Mouse (Mus musculus): ENCODE results near the gene Man1c1. TPM values are rescaled to one million over a fixed set of nuclear protein-coding genes. Genes with fewer than 3 reads are reported as not detected.

Man1c1 gene
- total RNA-seq, 1 experiment from 2014 or later = 12.8 TPM

DNA sequence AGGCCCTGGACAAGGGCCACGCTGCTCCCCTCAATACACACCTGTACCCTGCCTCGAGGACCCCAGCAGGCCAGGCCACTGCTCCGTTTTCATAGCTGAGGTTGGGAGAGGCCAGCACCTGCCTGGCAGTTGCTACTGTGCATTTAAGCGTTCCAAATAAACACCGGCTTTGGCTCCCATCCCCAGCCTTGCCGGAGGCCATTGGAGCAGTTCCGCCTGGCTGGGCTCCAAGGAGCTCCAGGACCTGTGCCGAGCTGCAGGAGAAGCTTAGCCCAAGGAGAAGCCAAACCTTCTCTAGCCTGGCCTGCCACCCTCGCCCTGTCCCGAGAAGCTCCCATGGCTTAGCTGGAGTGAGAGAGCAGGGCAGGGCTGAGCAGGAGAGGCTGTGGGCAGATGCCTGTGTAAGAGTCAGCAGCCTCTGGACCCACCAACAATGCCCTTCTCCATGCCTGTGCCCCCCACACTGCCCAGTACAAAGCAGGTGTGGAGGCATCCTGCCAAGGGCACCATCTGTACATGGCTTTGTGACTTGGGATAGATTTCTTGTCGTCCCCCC is 112.5 kb downstream of the Man1c1 start:
- no peak for ATAC-seq (replicated peaks; ENCODE audit: insufficient number of reproducible peaks, low FRiP score, low TSS enrichment, poor library complexity, severe bottlenecking)

DNA sequence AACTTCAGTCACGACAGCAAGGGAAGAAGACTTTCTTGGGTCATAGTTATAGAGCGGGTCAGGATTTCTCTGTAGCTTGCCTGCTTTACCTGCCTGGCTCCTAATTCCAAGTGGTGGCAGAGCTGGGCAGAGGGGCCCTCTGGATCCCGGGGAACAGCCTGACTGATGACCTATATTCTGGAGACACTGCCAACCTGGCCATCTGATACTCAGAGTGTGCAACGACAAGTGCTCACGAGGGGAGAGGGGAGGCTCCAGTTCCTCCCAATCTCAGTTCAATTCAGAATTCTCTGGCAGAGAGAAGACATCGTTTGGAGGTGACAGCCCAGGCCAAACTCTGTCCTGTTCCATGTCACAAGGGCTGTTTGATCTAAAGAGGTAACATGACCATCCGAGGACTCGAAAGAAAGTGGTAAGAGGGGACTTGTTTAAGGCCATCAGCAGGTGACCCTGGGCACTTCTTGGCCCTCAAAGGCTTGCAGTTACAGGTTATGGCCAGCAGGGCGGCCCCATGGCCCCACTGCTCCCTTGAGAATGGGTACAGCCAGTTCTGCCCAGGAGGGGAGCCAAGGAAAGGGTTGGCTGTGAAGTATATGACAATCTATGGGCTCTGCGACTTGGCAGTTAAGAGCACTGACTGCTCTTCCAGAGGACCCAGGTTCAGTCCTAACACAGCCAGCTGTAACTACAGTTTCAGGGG is 113.7 kb downstream of the Man1c1 start:
- no peak for ATAC-seq (replicated peaks; ENCODE audit: insufficient number of reproducible peaks, low FRiP score, low TSS enrichment, poor library complexity, severe bottlenecking)

DNA sequence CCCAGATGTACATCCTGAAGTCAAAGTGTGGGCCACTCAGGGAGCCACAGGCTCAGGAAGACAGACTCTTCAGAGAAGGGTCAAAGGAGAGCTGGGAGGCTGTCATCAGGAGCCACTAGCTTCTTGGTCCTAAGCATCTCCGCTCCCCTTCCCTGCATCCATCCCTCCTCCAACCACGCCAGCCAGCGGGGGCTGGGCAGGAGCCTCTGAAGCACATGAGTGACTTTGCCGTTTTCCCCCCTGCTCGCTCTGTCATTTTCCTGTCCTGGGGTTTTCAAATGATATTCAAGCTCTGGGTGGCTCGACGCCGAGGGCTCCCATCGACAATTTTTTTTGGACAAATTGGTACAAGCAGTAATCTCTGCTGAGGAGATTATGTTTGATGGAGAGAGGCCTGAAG is 114.3 kb downstream of the Man1c1 start:
- no peak for ATAC-seq (replicated peaks; ENCODE audit: insufficient number of reproducible peaks, low FRiP score, low TSS enrichment, poor library complexity, severe bottlenecking)

DNA sequence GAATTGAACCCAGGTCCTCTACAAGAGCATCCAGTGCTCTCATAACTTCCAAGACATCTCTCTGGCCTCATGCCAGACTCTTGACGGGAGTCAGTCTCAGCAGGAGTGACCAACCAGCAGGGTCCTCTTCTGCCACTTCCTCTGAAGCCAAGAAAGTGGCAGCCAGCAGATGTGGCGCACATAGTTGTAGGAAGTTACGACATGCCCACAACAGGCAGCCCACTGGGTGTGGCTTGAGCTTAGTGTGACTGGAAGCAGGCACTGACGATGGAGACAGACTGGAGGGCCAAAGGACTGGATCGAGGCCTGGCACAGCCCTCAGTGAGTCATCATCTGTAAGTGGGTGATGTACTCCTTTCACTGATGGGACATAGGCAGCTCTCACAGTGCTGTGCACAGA is 115.1 kb downstream of the Man1c1 start:
- ATAC-seq (replicated peaks; ENCODE audit: insufficient number of reproducible peaks, low FRiP score, low TSS enrichment, poor library complexity, severe bottlenecking) = peak; percentile 85

DNA sequence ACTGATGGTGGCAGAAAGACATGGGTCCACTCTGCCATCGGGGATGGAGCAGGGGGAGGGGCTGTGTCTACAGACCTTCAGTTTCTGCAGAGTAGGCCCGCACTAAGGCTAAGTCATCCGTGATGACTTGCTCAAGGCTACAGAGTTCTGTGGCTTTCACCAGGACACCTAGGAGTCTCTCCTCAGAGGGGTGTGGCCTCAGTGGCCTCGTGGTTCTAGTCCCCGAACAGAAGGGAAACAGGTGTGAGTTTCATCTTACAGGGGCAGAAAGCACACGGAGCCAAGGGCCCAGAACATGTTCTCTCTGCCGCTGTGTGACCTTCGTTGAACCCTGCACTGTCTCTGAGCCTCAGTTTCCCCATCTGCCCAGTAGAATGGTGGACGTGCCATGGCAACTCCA is 115.8 kb downstream of the Man1c1 start:
- ATAC-seq (replicated peaks; ENCODE audit: insufficient number of reproducible peaks, low FRiP score, low TSS enrichment, poor library complexity, severe bottlenecking) = no peak

DNA sequence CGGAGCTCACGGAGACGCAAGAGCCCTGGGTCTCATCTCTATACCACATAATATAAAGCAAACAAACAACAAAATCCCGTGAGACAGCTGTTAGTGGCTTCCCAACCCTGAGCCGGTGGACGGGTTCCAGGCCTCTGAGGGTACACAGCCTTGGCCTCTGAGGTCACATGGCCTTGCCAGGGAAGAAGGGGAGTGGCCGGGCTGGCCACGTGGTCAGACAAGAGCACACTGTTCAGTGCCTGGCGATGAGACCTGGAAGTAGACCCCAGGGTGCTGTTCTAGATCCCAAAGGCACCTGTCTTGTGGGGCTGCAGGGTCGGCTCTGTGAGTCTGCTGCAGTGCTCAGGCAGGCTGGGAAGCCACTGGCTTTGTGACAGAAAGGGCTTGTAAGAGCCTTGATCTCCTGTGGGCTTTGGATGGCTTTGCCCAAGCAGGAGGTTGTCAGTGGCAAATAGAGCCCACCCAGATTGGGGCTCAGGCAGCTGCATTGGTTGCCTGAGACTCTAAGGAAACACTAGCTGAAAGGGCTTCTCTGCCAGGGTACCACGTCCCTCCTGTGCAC is 116.4 kb downstream of the Man1c1 start:
- no peak for ATAC-seq (replicated peaks; ENCODE audit: insufficient number of reproducible peaks, low FRiP score, low TSS enrichment, poor library complexity, severe bottlenecking)

DNA sequence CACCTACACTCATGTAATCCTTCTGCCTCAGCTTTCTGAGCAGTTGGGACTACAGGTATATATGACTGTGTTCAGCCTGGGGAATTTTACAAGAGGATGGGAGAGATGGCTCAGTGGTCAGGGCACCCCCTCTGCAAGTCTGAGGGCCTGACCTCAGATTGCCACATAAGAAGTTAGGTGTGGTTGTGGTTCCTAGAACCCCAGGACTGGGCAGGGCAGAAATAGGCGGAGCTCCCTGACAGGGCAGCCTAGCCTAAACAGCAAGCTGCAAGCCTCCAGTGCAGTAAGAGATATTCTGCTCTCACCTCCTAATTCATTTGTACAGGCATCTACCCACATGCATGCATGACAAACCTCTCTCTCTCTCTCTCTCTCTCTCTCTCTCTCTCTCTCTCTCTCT is 117.5 kb downstream of the Man1c1 start:
- ATAC-seq (replicated peaks; ENCODE audit: insufficient number of reproducible peaks, low FRiP score, low TSS enrichment, poor library complexity, severe bottlenecking) = peak; percentile 44; the same call in 1 of the 2 replicates

DNA sequence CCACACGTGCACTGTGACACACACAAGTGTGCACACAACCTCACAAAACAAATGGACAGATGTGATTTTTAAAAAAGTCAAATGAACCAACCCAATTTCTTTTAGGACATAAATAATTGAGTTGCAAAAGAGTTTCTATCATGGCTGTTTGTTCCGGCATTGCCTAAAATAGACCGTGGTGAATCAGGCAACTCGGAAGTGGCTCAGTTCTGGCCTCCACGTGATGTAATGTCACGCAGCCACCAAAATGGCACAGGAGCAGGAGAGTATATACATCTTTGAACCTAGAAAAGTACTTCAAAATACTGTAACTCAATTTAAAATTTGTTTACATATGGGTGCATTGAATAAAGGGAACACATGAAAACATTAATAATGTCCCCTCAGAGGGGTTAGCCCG is 118.0 kb downstream of the Man1c1 start:
- 0 out of 2 replicates have a peak, but pooled peaks have one; percentile 46 for ATAC-seq (replicated peaks; ENCODE audit: insufficient number of reproducible peaks, low FRiP score, low TSS enrichment, poor library complexity, severe bottlenecking)

DNA sequence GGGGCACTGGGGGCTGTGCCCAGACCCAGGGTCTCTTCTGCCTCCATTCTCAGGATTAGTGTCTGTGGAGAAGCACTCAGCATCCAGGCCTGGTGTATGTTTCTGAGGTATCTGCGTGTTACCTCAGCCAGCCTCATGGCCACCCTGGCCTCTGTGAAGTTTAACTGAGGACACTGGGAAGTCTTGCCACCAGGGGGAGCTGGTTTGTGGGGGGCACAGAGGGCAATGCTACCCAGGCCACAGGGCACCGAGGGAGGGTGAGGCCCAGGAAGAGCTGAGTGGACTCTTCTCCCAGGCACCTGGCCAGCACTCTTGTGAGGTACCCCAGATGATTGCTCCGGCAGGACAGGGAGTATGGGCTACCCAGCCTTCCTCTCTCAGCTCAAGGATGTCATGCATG is 120.6 kb downstream of the Man1c1 start:
- ATAC-seq (replicated peaks; ENCODE audit: insufficient number of reproducible peaks, low FRiP score, low TSS enrichment, poor library complexity, severe bottlenecking) = 0 out of 2 replicates have a peak, but pooled peaks have one; percentile 14

DNA sequence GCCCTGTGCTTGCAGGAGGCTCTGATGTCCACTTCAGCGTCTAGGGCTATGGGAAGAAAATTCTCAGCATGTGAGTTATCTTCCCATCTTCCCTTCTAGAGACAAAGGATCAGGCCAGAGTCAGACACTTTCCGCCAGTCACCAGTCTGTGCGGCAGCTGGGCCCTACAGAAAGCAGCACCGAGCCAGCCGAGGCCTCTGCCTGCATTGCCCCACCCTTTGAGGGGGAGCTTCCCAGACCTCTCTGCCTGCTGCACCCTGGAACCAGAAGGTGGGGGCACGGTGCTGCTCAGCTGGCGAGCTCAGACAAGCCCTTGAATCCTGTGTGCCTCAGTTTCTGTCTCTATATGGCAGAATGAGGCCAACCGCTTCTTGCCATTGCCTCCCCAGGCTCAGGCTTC is 122.7 kb downstream of the Man1c1 start:
- ATAC-seq (replicated peaks; ENCODE audit: insufficient number of reproducible peaks, low FRiP score, low TSS enrichment, poor library complexity, severe bottlenecking) = no peak

DNA sequence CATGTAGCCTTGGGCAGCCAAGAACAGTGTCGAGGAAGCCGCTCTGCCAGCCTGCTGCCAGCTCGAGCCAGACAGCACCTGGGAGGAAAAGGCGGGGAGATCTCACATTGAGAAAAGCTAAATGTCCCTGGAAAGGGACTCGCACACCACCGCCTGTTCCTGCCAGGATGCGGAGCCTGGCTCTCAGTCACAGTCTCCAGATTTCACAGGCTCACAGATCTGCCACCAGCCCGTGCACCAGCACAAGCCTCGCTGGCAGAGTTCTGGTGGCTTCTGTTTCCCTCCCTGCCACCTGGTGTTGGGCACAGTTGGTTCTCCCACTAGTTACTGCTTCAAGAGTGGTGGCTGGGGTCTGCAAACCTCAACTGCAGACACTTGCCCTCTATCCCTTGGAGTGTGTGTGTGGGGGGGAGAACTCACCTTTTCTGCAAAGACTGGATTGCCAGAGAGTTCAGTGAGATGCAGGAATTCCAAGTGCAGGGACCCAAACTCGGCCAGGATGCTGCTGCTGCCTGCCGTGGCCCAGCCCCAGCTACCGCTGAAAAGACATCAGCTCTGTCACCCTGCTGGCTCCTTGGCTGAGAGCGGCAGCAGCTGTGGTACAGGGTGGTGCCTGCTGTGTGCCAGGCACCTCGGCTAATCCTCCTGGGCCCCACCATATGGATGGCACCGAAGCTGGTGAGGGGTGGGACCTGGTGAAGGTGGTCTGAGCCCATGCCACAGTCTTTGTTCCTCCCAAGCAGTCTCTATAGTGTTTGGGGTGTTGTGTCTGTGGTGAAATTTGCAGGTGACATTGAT is 123.5 kb downstream of the Man1c1 start:
- ATAC-seq (replicated peaks; ENCODE audit: insufficient number of reproducible peaks, low FRiP score, low TSS enrichment, poor library complexity, severe bottlenecking) = no peak

DNA sequence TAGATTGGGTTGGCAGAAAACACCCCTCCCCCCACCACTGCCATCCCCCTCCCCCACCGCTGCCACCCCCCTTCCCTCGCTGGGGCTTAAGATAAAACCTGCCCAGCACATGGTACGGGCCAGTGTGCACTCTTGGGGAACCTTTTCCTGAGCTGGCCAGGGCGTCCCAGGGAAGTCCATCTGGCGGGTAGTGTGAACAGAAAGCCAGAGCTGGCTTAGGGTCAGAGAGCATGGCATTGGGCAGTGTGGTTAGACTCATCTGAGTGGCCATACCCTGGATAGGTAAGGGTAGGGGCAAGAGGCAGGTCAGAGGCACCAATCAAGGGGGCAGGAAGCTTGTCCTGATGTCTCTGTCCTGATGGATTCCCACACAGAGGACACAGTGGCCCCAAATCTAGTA is 124.5 kb downstream of the Man1c1 start:
- no peak for ATAC-seq (replicated peaks; ENCODE audit: insufficient number of reproducible peaks, low FRiP score, low TSS enrichment, poor library complexity, severe bottlenecking)

DNA sequence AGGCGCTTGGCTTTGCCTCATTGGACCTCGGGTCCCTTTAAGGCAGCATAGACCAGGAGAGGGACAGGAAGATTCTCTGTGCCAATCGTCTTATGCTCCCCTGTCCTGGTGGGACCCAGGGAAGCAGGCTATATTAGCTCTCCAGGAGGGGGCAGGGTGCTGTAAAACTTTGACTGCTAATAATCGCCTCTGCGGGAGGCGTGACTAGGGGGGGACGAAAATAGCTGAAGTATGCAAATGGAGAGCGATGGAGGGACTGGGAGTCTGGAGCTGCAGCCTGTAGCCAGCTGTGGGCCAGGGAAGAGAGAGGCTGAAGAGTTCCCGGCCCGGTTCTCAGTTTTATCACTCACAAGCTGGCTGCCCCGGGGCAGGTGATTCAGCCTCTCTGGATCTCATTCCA is 124.9 kb downstream of the Man1c1 start:
- ATAC-seq (replicated peaks; ENCODE audit: insufficient number of reproducible peaks, low FRiP score, low TSS enrichment, poor library complexity, severe bottlenecking) = no peak

DNA sequence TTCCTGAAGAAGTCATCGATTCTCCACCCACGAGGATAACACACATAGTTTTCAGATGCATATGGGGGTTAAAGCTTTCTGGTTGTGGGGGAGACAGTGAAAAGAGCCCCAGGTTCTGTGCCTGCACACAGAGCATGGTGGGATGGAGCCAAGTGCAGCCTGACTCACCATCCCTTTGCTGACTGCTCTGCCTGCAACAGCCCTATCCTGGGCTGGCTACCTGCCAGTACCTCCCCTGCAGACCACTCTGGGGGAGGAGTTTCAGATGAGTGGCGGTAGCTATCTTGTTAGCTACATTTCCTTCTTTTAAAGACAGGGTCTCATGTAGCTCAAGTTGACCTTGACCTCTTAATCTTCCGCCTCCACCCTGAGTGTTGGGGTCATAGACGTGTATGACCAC is 125.7 kb downstream of the Man1c1 start:
- no peak for ATAC-seq (replicated peaks; ENCODE audit: insufficient number of reproducible peaks, low FRiP score, low TSS enrichment, poor library complexity, severe bottlenecking)

DNA sequence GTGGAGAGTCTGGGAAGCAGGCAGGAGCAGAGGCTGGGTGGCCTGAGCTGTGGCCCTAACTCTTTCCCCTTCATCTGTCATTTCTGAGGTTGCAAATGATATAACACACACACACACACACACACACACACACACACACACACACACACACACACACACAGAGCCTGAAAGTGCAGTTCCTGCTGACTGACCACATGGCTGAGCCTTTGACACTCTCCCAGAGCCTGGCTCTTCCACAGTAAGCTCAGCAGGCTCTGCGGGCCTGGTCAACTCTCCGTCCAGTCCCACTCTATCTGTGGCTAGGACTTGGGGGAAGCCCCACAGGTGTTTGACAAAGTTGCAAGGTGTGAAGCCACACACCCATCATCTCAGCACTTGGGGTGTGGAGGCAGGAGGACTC is 126.8 kb downstream of the Man1c1 start:
- no peak for ATAC-seq (replicated peaks; ENCODE audit: insufficient number of reproducible peaks, low FRiP score, low TSS enrichment, poor library complexity, severe bottlenecking)

DNA sequence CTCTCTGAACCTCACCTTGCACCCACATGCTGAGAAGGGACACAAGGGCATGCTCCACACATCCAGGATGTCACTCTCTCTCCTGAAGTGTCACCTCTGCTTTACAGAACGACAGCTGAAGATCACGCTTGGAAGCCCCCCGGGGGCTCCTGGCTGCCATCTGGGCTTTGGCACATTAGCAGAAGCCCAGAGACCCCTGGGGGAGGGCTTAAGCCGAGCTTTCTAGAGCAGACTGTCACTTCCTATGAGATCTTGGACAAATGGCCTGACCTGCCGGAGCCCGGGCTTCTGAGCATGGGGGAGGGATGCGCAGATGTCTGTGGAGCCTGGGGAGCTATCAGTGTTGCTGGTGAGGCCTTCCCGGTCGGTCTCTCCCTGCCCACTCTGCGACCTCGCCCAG is 128.6 kb downstream of the Man1c1 start:
- ATAC-seq (replicated peaks; ENCODE audit: insufficient number of reproducible peaks, low FRiP score, low TSS enrichment, poor library complexity, severe bottlenecking) = no peak

DNA sequence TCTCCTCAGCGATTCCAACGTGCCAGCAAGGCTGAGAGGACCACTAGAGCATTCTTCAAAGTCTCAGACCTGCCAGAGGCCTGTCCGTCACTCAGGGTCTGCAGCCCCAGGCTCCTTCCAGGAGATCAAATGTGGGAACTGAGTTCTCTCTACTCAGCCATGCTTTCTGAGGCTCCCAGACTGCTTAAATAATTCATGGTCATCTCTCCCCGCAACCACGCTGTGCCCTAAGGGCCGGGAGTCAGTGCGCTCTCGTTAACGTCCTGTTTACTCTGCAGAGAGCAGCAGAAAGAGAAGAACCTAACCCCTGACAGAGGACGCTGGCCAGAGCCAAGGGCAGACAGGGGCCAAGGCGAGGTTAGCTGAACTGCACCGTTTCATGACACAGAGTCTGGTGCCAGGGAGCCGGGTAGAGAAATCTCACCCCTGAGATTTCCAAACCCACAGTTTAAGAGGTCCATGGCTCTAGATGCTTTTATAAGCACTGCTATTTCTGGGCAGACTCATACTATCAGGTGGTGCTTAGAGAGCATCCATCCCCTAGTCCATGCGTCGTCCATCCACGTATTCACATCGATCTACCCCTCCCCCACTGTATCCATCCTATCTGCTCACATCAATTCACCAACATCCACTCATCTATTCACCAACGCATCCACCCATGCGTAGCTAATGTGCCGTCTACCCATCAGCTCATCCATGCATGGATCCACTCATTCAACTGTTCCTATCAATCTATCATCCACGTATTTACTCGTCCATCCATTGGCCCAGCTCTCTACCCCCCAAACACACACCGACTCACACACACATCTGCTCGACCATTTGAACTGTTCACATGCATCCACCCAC is 131.4 kb downstream of the Man1c1 start:
- ATAC-seq (replicated peaks; ENCODE audit: insufficient number of reproducible peaks, low FRiP score, low TSS enrichment, poor library complexity, severe bottlenecking) = no peak

DNA sequence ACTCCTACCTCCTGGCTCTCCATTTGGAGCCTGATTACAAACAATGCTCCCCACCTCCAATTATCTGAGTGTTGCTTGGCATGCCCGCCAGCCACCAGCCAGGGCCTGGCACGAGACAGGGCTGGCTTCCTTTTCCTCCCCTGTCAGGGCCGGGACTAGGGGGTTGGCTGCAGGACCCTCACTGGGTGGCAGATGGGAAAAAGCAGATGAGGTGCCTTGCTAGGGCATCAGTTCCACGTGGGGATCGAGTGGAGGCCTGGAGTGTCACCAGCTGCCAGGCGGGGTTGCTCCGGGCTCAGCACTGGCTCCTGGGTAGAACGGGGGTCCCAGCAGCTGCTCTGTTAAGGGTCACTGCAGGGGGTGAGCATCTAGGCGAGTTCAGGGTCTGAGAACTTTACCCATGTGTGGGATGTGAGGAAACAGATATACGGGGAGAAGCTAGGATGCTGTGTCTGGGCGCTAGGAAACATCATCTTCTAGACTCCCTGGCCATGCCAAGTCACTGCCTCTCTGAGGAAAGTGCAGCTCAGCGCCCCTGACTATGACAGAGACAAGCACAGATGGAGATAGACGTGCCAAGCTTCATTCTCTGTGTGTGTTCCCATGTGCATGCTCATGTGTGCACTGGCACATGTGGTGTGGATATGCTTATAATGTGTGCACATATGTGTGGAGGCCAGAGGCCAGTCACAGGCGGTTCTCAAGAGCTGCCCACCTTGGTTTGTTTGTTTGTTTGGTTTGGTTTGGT is 133.2 kb downstream of the Man1c1 start:
- ATAC-seq (replicated peaks; ENCODE audit: insufficient number of reproducible peaks, low FRiP score, low TSS enrichment, poor library complexity, severe bottlenecking) = no peak
